In genomic region chr1:133046441-133046931, GRCm38 (mm10) we compare ENCODE assay signal across 8 mouse cellular contexts. TPM values are rescaled to one million over a fixed set of nuclear protein-coding genes. Genes with fewer than 3 reads are reported as not detected.
DNase-seq lines count a peak whose midpoint lies in the region; ATAC-seq lines count a peak whose summit lies in the region.

No protein-coding gene starts in this region.

- peak; percentile 68 for ATAC-seq in kidney, embryonic 15.5 days (replicated peaks; ENCODE audit: low FRiP score)

- WGBS in kidney, embryonic 15.5 days: under 1% methylated on average over 39 of the region's 40 CpGs

- peak overlapping the region; percentile 97 for H3K4me2 ChIP-seq in kidney, embryonic 15.5 days

- H3K4me1 ChIP-seq in kidney, embryonic 15.5 days: peaks cover 41% of the 10 kb centered on the region

- no peaks in the 10 kb centered on the region for H3K36me3 ChIP-seq in kidney, embryonic 15.5 days

- H3K4me3 ChIP-seq in kidney, embryonic 15.5 days (replicated peaks): peak overlapping the region; percentile 81

- H3K27ac ChIP-seq in kidney, embryonic 15.5 days: peak overlapping the region; percentile 82

- H3K9me3 ChIP-seq in kidney, embryonic 15.5 days (replicated peaks): no peaks in the 10 kb centered on the region

- peak overlapping the region; percentile 88 for H3K9ac ChIP-seq in kidney, embryonic 15.5 days

- no peaks in the 10 kb centered on the region for H3K27me3 ChIP-seq in kidney, embryonic 15.5 days

- DNase-seq in right cerebral cortex, postnatal 14 days: peak; percentile 32
- no peak for DNase-seq in right cerebral cortex, postnatal 25 days
- DNase-seq in cerebellum, adult 9-10 months: peak; percentile 38
- DNase-seq in gastrocnemius, postnatal 25 days: peak; percentile 33
- peak; percentile 52 to 56 for DNase-seq in lung, postnatal 4 days
- peak; percentile 37 to 41 for DNase-seq in spleen, postnatal 36 days (ENCODE audit: low spot score in 2 of 2)
- no peak for DNase-seq in ovary, postnatal 14 days (ENCODE audit: low spot score)

RNA-seq across cellular contexts. Expression of gene Pik3c2b, which starts 1.0 kb away (rescaled TPM):
- total RNA-seq in gastrocnemius, postnatal 25 days (2021): 10 to 100 TPM; 10.8 to 12.0 TPM
- 6.1 and 6.3 TPM in 2 replicates for polyA plus RNA-seq in kidney, embryonic 15.5 days (2015; fragmentation: Nextera tagmentation; extraction: Ambion mirVana)

RNA-seq across cellular contexts. Expression of gene Mdm4, which starts 16.1 kb away (rescaled TPM):
- total RNA-seq in gastrocnemius, postnatal 25 days (2021): 10 to 100 TPM; 26.6 to 29.2 TPM
- 32.4 and 32.6 TPM in 2 replicates for polyA plus RNA-seq in kidney, embryonic 15.5 days (2015; fragmentation: Nextera tagmentation; extraction: Ambion mirVana)

Comparison
In these comparisons a context has a peak if more than half of its experiments do, and no peak if none do; other contexts are left out.
1. DNase-seq: peak in right cerebral cortex, postnatal 14 days (single experiment), cerebellum, adult 9-10 months (single experiment), gastrocnemius, postnatal 25 days (single experiment), lung, postnatal 4 days (2 of 2) and spleen, postnatal 36 days (2 of 2); none in right cerebral cortex, postnatal 25 days (single experiment) and ovary, postnatal 14 days (single experiment).